Mouse (Mus musculus): ENCODE results near the gene Pigyl.

GRCm38 (mm10) chr9:22115635-22116034, 41.0 kb upstream of the Pigyl start:
- TF ChIP-seq POLR2A (IDR thresholded peaks at IDR 0.05; ENCODE audit: borderline replicate concordance, extremely low read depth, insufficient read depth, insufficient read length, poor library complexity, severe bottlenecking) (no peak), CTCF (IDR thresholded peaks at IDR 0.05; ENCODE audit: borderline replicate concordance, extremely low read depth, insufficient read depth, insufficient read length) (no peak)
